Mouse (Mus musculus) heart, postnatal 0 days (tissue): ENCODE measurements around the gene Brat1.

Source experiments
- CTCF ChIP-seq: IDR thresholded peaks from 2 replicates; pipeline ENCODE4 v1.5.1; 2016; ENCODE audit warnings: antibody characterized with exemption, control low read depth, low read depth
- EP300 ChIP-seq: IDR thresholded peaks from 2 replicates; pipeline ENCODE4 v1.6.1; 2016; ENCODE audit warnings: antibody characterized with exemption, low read depth

DNA sequence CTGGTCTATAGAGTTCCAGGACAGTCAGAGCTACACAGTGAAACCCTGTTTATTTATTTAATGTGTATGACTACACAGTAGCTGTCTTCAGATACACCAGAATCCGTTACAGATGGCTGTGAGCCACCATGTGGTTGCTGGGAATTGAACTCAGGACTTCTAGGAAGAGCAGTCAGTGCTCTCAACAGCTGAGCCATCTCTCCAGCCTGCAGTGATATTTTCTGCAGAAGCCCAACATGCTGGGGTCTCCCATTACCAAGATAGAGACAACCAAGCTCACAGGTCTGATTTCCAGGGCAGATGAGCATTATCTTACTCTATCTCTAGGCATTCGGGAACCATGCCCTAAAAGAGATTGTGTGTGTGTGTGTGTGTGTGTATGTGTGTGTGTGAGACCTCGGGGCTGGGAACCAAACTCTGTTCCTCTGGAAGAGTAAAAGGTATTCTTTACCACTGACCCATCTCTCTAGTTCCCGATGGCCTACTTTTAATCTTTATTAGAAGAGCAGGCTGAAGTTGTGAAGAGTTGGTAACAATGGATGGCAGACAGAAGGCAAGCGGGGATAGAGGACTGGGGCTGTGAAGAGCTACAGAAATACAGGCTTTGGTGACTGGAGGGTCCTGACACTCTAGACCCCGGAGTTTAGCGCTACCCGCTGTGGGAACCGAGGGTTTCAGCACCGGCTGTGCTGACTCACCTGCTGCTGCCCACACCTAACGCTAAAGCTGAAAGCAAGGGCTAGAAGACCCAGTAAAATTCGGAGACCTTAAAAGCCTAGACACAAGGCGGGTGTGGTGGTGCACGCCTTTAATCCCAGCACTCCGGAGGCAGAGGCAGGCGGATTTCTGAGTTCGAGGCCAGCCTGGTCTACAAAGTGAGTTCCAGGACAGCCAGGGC is 1.1 kb upstream of the Brat1 start:
- TF ChIP-seq CTCF = no peak
- TF ChIP-seq EP300 = peak; percentile 18; the same call in 1 of the 2 replicates
